Mouse (Mus musculus) left cerebral cortex, postnatal 14 days (tissue): ENCODE measurements at regions not wholly inside any gene's neighbourhood (a gene's known extent, or its start where the extent isn't known, plus 50 kb on each side); places are given as distances from the start of the nearest gene placed in this dataset.

ENCODE experiments used
- DNase-seq, 2 experiments: peaks; one replicate each; pipeline ENCODE4 v3.0.0; 2021 to 2022; ENCODE audit warnings: low spot score in 2 of 2, mixed read lengths in 1 of 2
- intact Hi-C: fragments of 180-260 bp; cut with DNase I; formaldehyde crosslinking; loops from one replicate; pipeline ENCODE4 v1.15.1; 2025

DNA sequence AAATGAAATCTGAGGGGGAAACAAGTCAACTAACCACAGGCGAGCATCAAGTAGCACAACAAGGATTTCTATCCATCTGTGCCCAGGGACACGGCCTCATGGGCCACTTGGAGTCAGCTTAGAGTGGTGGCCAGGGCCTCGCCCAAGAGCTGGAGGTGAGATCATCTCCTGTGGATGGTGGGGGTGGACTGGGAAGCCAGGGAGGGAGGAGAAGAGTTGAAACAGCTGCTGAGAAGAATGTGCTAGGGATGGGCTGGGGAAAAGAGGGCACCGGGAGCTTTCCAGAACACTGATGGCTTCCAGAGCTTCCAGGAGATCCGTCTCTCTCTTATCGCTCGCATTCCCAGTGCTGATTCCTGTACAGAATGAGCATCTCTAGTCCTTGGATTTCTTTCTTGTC is 192.9 kb downstream of the Sox9 start:
- intact Hi-C loops, result no loop called here
- DNase-seq, result no peak

DNA sequence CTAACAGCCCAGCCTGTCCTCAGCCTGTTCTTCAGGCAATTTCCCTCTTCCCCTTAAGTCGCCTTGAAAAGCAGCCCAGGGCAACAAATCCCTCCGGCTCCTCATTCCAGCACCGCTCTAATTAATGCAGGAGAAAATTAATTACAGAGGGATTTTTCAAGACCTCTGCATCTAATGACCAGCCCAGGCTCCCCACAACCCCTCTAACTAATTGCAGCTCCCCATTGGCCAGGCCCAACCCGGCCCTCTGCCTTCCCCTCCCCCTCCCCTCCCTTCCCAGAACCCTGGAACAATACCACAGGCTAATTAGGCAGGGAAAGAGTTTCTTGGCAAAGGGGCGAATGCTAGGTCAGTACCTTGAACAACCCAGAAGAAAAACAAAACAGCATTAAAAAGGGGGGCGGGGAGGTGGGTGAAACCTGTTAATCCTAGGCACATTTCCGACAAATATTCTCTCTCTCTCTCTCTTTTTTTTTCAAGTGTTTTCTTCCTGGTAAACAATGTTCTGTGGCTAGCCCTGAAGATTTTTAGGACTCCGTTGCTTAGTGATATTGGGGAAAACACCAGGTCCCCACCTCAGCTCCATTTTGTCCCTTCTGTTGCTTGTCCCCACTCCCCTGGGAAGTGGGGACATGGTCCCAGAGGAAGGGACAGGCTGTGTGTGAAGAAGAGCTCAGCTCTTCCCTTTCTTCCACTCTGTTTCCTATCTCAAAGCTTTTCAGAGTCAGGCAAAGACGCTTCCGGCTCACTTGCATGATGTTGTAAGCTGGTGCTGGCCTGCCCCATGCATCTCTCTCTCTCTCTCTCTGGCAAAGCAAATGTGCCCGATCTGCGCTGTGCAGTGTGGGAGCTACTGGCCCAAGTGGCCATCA is 195.1 kb downstream of the Sox9 start:
- intact Hi-C loops, result no loop called here
- DNase-seq, result peak in 1 of 2 experiments; percentile 40

DNA sequence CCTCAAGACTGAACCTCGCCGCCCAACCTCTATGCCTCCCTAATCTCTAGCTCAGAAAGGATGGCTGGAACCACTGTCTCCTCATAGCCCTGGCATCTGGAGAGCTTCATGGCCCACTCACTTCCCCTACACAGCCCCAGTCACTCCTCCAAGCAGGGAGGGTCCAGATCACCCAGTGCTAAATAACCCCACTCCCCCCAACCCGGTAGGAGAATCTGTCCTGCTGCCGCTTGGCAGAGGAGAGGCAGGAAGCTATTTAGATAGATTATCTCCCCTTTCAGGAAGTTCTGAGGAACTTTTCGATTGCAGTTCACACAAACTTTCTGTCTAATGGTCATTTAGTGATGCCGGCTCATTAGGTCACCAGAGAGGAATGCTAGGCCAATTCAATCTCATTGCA is 196.9 kb downstream of the Sox9 start:
- DNase-seq, result no peak
- intact Hi-C loops, result no loop called here

DNA sequence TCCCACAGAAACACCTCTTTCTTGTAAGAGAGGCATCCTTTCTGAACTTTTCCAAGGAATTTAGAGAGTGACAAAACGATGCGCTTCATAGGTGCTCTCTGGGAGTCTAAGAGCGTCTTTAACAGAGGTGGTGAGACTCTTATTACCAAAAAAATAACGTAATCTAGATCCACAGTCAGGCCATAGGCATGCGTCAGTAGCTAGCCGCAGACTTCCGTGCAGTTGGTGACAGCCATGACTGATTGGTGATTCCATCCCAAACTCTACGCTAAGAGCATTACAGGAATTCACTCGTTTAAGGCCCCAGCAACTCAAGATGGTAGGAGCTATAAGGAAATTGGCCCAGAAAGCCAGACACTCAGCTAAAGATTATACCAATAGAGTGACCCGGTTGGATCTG is 197.4 kb downstream of the Sox9 start:
- intact Hi-C loops, result no loop called here
- DNase-seq, result no peak

DNA sequence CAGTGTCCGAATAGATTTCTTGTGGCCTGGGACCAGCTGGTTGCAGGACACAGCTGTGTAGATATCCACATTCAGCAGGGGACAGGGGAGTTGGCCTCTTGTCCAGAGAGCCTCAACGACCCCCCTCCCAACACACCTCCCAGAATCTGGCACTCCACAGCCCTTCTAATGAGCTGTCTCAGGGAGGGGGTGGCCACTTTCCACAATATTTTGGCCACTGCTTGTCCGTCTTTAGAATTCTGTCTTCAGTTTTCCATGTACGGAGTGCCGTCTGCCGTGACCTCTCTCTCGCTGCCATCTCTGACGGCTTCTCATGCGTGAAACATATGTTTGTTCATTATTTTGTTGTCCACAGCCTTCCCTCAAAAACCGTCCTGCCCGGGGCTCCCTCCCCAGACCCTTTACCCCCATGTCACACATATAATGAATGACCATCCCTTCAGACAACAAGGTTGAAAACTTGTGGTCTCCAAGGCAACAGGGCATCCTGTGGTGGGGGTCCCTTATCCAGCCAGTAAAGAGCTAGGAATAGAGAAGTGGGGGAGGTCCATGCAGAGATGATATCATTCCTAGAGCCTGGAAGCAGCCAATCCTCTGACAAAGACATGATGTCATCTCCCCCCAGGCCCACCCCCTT is 200.3 kb downstream of the Sox9 start:
- intact Hi-C loops, result loop anchor here (10.0 kb wide), 1 partner anchor 197 kb away; the partner anchor contains the start of gene Sox9
- no peak for DNase-seq

DNA sequence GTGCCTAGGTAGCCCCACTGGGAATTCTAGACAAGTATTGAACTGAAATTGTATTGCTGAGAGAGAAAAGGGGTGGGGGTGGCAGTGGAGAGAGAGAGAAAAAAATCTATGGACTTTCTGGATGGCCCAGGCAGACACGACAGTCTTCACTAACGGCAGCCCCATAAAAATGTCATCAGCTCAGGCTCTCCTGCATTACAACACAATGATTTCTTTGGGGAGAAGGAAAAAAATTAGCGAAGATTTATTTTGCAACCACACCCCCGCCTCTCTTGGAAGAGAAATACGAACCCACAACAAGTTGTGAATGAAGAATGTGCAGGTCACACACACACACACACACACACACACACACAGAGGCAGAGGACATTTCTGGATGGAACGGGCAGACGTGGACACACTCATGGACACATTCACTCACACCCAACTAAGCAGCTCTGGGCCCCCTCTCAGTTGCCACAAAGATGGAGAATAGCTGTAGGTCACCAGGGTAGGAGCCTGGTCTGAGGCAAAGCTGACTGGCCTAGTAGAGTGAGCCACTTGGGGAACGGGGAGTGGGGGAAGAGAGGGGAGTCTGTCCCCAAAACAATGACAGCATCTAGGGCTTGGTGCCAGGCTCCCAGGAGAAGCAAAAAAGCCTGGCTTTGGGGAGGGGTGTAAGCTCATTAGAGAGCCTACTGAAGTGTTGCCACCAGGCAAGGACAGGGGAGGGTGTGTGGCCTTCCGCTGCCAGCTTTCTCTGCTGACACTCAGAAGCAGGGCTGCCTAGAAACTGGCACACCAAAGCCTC is 201.0 kb downstream of the Sox9 start:
- peak; percentile 52 to 68 for DNase-seq
- intact Hi-C loops, result loop anchor here (10.0 kb wide), 1 partner anchor 198 kb away; the partner anchor contains the start of gene Sox9

DNA sequence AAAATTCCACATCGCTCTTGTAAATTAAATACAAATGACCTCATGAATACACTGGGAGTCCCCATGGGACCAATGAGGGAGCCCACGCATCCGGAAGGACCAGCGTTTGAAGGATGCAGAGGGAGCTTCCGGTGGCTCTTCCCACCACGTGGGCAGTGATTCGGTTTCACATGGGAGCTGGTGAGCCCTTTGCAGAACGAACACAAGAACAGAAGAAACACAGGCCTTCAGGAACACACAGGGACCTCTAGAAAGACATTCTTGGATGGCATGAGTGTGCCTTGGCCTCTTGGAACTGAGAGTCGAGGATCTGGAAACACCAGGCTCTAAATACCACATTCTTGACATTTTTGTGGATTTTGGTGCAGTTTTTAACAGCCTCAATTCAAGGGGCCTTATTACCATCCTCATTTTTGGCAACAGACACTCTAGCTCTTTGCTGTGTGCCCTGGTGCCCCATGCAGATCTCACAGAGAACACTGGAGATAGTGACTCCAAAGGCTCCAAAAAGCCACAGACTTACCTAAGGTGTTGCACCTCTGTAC is 204.1 kb downstream of the Sox9 start:
- no peak for DNase-seq
- intact Hi-C loops, result loop anchor here (10.0 kb wide), 1 partner anchor 201 kb away; the partner anchor contains the start of gene Sox9

- intact Hi-C loops, result loop anchor here (10.0 kb wide), 1 partner anchor 203 kb away; the partner anchor contains the start of gene Sox9
- no peak for DNase-seq
Observed at GRCm38 (mm10) chr11:112987782-112988181, 205.8 kb downstream of the Sox9 start.

- intact Hi-C loops, result loop anchor here (10.0 kb wide), 1 partner anchor 204 kb away; the partner anchor contains the start of gene Sox9
- DNase-seq, result peak; percentile 40 to 65
Observed at GRCm38 (mm10) chr11:112988900-112989299, 206.9 kb downstream of the Sox9 start.

DNA sequence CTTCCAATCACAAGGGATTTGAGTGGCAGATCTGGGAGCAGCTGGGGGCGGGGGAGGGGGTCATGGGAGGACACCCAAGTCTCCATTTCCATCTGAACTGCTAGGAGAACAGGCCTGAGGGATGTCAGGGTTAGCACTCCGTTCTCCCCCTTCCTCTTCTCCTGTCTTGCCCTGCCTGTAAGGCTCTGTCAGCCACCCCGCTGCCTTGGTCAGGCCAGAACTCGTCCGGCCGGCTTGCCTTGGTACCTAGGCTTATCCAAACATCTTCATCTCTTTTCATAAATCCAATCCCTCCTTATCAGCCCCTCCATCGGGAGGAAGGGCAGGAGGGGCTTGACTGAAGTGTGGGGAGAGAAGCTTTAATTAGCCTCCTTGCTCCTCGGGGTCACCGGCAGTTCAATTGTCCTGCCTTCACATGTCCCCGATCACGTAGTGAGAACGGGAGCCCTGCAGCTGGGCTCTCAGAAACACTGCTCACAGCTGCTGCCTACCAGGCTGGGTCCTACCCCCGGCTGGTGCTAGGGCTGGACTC is 208.0 kb downstream of the Sox9 start:
- DNase-seq, result no peak
- intact Hi-C loops, result loop anchor here (10.0 kb wide), 1 partner anchor 205 kb away; the partner anchor contains the start of gene Sox9

GRCm38 (mm10) chr11:112990751-112991150 is 208.7 kb downstream of the Sox9 start:
- intact Hi-C loops, result no loop called here
- DNase-seq, result no peak

GRCm38 (mm10) chr11:112991862-112992261 is 209.8 kb downstream of the Sox9 start:
- intact Hi-C loops, result no loop called here
- DNase-seq, result no peak

DNA sequence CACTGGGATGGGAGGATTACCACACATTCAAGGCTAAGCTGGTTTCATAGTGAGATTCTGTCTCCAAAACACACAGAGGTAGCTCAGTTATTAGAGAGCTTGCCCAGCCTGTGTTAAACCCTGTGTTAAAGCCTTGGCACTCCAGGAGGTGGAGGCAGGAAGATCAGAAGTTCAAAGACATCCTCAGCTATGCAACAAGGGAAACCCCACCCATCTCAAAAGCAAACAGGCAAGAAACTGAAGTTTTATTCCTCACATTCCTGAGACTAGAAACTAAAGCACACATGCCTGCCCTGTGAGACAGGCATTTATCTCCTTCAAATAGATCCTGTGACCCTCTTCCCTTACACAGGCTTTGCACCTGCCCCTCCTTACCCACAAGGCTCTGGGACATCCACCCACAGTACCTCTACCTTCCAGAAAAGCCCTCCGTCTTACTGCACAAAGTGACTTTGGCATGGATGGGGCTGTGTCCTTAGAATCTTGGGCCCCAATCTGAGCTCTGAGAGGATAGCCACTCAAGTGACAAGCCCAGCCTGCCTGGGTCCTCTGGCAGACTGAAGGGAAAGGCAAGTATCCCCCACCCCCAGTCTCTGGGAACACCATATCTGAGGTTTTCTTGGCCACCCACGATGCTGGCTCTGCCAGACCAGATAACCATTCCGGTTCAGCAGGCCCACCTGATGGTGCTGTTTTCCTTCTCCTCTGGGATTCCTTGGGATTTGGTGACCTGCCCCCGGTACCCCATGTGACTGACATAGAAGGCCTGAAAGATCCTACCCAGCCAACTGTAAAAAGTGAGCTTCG is 217.0 kb downstream of the Sox9 start:
- no peak for DNase-seq
- intact Hi-C loops, result no loop called here

DNA sequence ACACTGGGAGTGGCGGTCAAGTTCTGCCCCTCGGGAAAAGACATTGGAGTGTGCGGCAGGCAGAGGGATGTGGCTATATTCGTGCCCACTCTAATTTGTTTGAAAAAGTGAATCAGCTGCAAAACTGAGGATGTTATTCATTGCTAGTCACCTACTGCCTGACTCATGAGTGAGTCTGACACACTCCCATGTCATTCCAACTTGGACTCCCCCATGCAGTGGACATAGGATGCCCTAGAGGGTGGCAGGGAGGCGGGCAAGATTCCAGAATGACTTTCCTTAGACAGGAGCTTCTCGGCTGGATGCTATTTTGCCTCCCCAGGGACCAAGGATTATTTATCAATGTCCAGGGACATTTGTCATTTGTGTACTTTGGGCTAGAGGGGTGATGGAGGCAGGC is 219.0 kb downstream of the Sox9 start:
- intact Hi-C loops, result no loop called here
- DNase-seq, result no peak

DNA sequence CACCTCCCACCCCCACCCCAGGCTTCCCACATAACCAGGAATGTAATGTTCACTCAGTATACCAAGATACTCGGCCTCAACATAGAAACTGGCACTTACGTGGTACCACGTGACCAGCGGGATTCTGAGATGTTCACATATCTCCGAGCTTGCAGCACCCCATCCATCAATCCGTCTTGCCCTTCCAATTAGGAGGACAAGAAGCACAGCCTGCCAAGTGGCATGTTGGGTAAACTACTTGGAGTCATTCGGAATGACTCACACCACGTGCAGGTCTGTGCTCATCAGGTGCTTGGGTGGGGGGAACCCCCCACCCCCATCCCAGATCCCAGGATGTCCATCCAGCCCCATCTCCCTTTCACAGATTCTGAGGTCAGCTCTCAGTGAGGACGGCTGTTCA is 223.9 kb downstream of the Sox9 start:
- intact Hi-C loops, result no loop called here
- DNase-seq, result no peak

DNA sequence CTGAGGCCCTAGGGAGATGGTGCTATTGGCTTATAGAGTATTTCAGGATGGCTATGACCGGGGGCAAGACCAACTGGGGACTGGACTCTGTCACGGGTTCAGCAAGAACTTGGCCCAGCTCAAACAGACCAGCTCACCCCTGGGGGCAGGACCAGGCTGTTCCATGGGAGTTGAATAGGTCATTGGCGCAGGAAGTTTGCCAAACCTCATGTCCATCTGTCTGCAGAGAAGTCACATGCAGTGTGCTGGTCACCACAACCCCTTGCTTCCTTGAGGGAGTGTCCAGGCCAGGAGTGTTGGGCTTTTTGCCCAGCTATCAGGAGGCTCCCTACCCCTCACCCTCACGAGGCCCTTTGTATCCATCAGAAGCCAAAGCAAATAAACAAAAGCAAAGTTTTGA is 226.5 kb downstream of the Sox9 start:
- intact Hi-C loops, result no loop called here
- no peak for DNase-seq

- no peak for DNase-seq
- intact Hi-C loops, result no loop called here
Observed at GRCm38 (mm10) chr11:113009376-113009775, 227.4 kb downstream of the Sox9 start.

- intact Hi-C loops, result no loop called here
- DNase-seq, result no peak
Observed at GRCm38 (mm10) chr11:113010906-113011305, 228.9 kb downstream of the Sox9 start.
